Comparison of ENCODE assay signal across 21 mouse cellular contexts in the genomic region with DNA sequence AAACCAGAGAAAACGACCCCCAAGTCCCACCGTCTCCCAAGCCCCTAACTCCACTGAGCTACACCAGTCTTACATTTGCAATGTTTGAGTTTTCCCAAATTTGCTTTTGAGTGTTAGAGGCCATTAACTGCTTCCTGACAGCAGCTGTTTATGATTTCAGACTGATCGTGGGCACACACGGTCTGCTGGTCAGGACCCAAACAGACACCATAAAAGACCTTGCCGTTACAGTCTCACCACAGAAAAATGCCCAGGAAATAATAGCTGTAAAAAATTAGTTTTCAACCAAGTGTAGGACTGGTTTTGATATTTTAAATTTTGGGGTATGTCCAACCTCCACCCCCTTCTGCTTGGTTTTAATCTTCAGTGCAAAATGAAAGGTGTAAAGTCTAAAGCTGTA.
"Had no signal": no experiment of that assay in that cellular context is flagged by ENCODE, and none has a peak within 500 bp of the region (broad histone marks: within the 10 kb centered on the region; RNA-seq: fewer than 3 reads in every experiment).

No protein-coding gene starts in this region.

- H3K4me3 ChIP-seq: limb, embryonic 15.5 days; neural tube, embryonic 12.5 days; neural tube, embryonic 15.5 days had no signal

- H3K9me3 ChIP-seq: limb, embryonic 15.5 days; neural tube, embryonic 12.5 days; neural tube, embryonic 15.5 days had no signal

- H3K27ac ChIP-seq: limb, embryonic 15.5 days; liver, embryonic 14.5 days; macrophage; neural tube, embryonic 12.5 days; neural tube, embryonic 15.5 days; stomach, postnatal 0 days had no signal

- H3K9ac ChIP-seq: limb, embryonic 15.5 days; liver, embryonic 14.5 days; liver, postnatal 0 days; lung, embryonic 14.5 days; neural tube, embryonic 12.5 days; neural tube, embryonic 15.5 days had no signal

- ATAC-seq: liver, postnatal 0 days; lung, postnatal 0 days had no signal

- H3K27me3 ChIP-seq: limb, embryonic 15.5 days; neural tube, embryonic 12.5 days; neural tube, embryonic 15.5 days had no signal

- H3K36me3 ChIP-seq: limb, embryonic 15.5 days; neural tube, embryonic 12.5 days; neural tube, embryonic 15.5 days had no signal

- DNase-seq: kidney, adult 18-20 months; kidney, adult 9 months; kidney, postnatal 14 days; kidney, postnatal 4 days; liver, postnatal 0 days; lung, embryonic 14.5 days; midbrain, embryonic 14.5 days; right cerebral cortex, adult 18-20 months; right cerebral cortex, postnatal 14 days; right cerebral cortex, postnatal 4 days; thymus, adult 2 months; thymus, postnatal 14 days; thymus, postnatal 4 days had no signal

- H3K4me2 ChIP-seq: limb, embryonic 15.5 days; liver, embryonic 11.5 days; lung, embryonic 14.5 days; neural tube, embryonic 12.5 days; neural tube, embryonic 15.5 days had no signal

- H3K4me1 ChIP-seq: neural tube, embryonic 12.5 days; neural tube, embryonic 15.5 days had no signal
